Mouse (Mus musculus) cortical plate, adult 2 months (tissue): ENCODE results near the gene Lancl1. TPM values are rescaled to one million over a fixed set of nuclear protein-coding genes. Genes with fewer than 3 reads are reported as not detected.

Experiments used
- H3K27ac ChIP-seq: fragments of 200-500 bp; 2 replicates; pipeline ENCODE4 v1.5.1; 2012; ENCODE audit warnings: low read length, control low read depth, inconsistent platforms; ENCODE audit not compliant: insufficient read depth
- H3K4me1 ChIP-seq: fragments of 200-500 bp; 2 replicates; pipeline ENCODE4 v1.6.1; 2011; ENCODE audit warnings: low read length; ENCODE audit not compliant: control insufficient read depth, insufficient read depth
- H3K4me3 ChIP-seq: fragments of 200-500 bp; 2 replicates; pipeline ENCODE4 v1.5.1; 2011; ENCODE audit warnings: mild to moderate bottlenecking, low read length, control low read depth; ENCODE audit not compliant: insufficient read depth
- CTCF ChIP-seq: fragments of 200-500 bp; IDR thresholded peaks from 2 replicates; pipeline ENCODE4 v1.5.1; 2011; ENCODE audit warnings: mild to moderate bottlenecking, control low read depth, low read length; ENCODE audit not compliant: insufficient read depth; ENCODE audit errors: extremely low read depth
- POLR2A ChIP-seq: fragments of 200-500 bp; IDR thresholded peaks from 2 replicates; pipeline ENCODE4 v1.6.1; 2011; ENCODE audit warnings: mild to moderate bottlenecking, low read length, control low read depth; ENCODE audit not compliant: insufficient read depth; ENCODE audit errors: extremely low read depth
- polyA plus RNA-seq: library from polyadenylated mRNA; depleted of rRNA; stranded (reverse); fragments of >200 nt; gene quantifications from 2 replicates; pipeline ENCODE4 v1.2.3, GENCODE M21; 2012; rRNA removed

Gene Lancl1
- polyA plus RNA-seq, 1 experiment, result 228 TPM

DNA sequence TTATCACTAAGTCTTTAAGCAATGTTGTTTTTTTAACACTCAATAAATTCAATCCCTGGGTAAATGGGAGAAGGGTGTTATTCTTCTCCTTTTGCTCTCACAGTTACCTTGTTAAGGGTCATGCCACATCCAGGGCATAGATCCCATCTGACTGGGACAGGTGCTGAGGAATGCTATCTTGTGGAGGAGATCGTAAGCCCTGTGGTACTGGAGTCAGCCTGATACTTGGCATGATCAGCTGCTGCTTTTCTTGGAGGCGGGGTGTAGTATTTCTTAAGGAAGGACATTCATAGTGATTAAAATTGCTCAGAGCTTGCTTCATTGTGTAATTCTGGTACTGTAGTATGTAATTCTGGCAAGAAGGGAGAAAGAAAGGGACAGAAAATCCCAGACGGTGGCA, 81.3 kb downstream of the Lancl1 start:
- Histone ChIP-seq H3K27ac (no peak overlapping the region), H3K4me1 (no peaks in the 10 kb centered on the region), H3K4me3 (no peak overlapping the region)
- no peak for TF ChIP-seq POLR2A
- no peak for TF ChIP-seq CTCF

DNA sequence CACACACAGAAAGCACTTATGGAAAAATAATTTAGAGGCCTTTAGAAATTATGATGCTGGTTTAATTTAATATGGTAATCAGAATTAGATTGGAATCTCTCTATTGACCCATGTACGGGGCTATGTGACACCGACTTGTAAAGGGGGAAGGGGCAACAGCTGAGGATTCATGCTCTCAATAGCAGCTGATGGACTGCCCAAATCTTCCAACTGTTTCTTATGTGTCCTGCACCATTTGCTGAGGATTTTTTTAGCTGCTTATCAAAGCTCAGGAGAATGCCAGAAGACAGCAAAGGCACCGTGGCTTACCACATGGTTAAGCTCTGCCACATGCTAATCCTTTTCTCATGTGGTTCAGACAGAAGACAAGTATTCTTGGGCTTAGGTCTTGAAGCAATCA, 87.6 kb downstream of the Lancl1 start:
- Histone ChIP-seq H3K4me3 (no peak overlapping the region), H3K4me1 (no peaks in the 10 kb centered on the region), H3K27ac (no peak overlapping the region)
- no peak for TF ChIP-seq POLR2A
- TF ChIP-seq CTCF, result no peak

Other genes with a start within 250 kb of the Lancl1 start
- 7.9 and 8.0 TPM in 2 replicates for gene Kansl1l, start 221.3 kb downstream of the Lancl1 start, polyA plus RNA-seq
- gene Acadl, start 175.6 kb downstream of the Lancl1 start, polyA plus RNA-seq, result 30.0 and 31.8 TPM in 2 replicates
- gene Myl1, start 93.5 kb downstream of the Lancl1 start, polyA plus RNA-seq, result 1.3 TPM in 2 replicates
- 0.17 and 0.21 TPM in 2 replicates for gene Cps1, start 84.2 kb upstream of the Lancl1 start, polyA plus RNA-seq